Mouse (Mus musculus): ENCODE measurements around the gene Nos1. TPM values are rescaled to one million over a fixed set of nuclear protein-coding genes. Genes with fewer than 3 reads are reported as not detected.

Nos1 gene
- polyA plus RNA-seq, 1 experiment from 2014 or later: 0.06 TPM

GRCm38 (mm10) chr5:117953893-117954292, 173.1 kb downstream of the Nos1 start:
- WGBS: 85% methylated on average over 12 of the region's 12 CpGs
- DNase-seq (ENCODE audit: low spot score): no peak
- Histone ChIP-seq H3K9me3 (no peaks in the 10 kb centered on the region), H3K4me3 (no peak overlapping the region), H3K27ac (no peak overlapping the region), H3K27me3 (ENCODE audit: insufficient read depth, poor library complexity, severe bottlenecking) (0 out of 2 replicates have a peak, but pooled peaks cover 3% of the 10 kb centered on the region), H3K36me3 (no peaks in the 10 kb centered on the region), H3K4me1 (peaks cover 3% of the 10 kb centered on the region; the same call in 1 of the 2 replicates)

- 0 out of 2 replicates have a peak, but pooled peaks cover 2% of the 10 kb centered on the region for H3K27me3 ChIP-seq (ENCODE audit: insufficient read depth, poor library complexity, severe bottlenecking)
- peaks cover 3% of the 10 kb centered on the region; the same call in 1 of the 2 replicates for H3K4me1 ChIP-seq
- H3K9me3 ChIP-seq: no peaks in the 10 kb centered on the region
- 86% methylated on average over 1 of the region's 1 CpGs for WGBS
- H3K36me3 ChIP-seq: no peaks in the 10 kb centered on the region
- no peak for DNase-seq (ENCODE audit: low spot score)
- H3K4me3 ChIP-seq: no peak overlapping the region
- no peak overlapping the region for H3K27ac ChIP-seq
These were observed 173.6 kb downstream of the Nos1 start for GRCm38 (mm10) chr5:117954429-117954828.

GRCm38 (mm10) chr5:117955675-117956420, 175.0 kb downstream of the Nos1 start:
- WGBS: 36% methylated on average over 10 of the region's 10 CpGs
- no peaks in the 10 kb centered on the region for H3K27me3 ChIP-seq (ENCODE audit: insufficient read depth, poor library complexity, severe bottlenecking)
- H3K27ac ChIP-seq: no peak overlapping the region
- peaks cover 3% of the 10 kb centered on the region; the same call in 1 of the 2 replicates for H3K4me1 ChIP-seq
- no peak for DNase-seq (ENCODE audit: low spot score)
- H3K36me3 ChIP-seq: no peaks in the 10 kb centered on the region
- no peak overlapping the region for H3K4me3 ChIP-seq
- H3K9me3 ChIP-seq: no peaks in the 10 kb centered on the region

DNA sequence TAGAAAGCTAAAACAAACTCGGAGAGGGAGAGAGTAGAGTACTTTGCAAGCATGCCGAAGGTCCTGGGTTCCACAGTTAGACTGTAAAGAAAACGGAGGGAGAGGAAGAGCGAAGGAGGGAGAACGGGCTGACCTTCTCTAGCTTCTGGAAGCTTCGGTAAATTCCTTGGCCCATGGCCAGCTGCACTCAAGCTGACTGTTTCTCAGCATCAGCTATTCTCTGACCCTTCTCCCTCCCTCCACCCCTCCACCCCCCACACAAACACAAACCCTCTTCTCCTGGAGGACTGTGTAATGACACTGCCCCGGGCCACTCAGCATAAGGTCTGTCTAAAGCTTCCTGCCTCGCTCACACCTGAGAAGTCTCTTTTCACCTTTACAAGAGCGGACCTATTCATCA, 183.9 kb downstream of the Nos1 start:
- DNase-seq (ENCODE audit: low spot score): no peak
- no peak overlapping the region for H3K4me3 ChIP-seq
- 0 out of 2 replicates have a peak, but pooled peaks cover 3% of the 10 kb centered on the region for H3K9me3 ChIP-seq
- peaks cover 23% of the 10 kb centered on the region for H3K4me1 ChIP-seq
- WGBS: 39% methylated on average over 9 of the region's 9 CpGs
- H3K36me3 ChIP-seq: no peaks in the 10 kb centered on the region
- peak overlapping the region; percentile 56; the same call in 1 of the 2 replicates for H3K27ac ChIP-seq
- H3K27me3 ChIP-seq (ENCODE audit: insufficient read depth, poor library complexity, severe bottlenecking): 0 out of 2 replicates have a peak, but pooled peaks cover 4% of the 10 kb centered on the region

GRCm38 (mm10) chr5:117966956-117967355, 186.1 kb downstream of the Nos1 start:
- H3K36me3 ChIP-seq: no peaks in the 10 kb centered on the region
- 0 out of 2 replicates have a peak, but pooled peaks cover 4% of the 10 kb centered on the region for H3K27me3 ChIP-seq (ENCODE audit: insufficient read depth, poor library complexity, severe bottlenecking)
- no peak overlapping the region for H3K4me3 ChIP-seq
- 0 out of 2 replicates have a peak, but pooled peaks cover 3% of the 10 kb centered on the region for H3K9me3 ChIP-seq
- WGBS: 76% methylated on average over 9 of the region's 9 CpGs
- no peak for DNase-seq (ENCODE audit: low spot score)
- H3K27ac ChIP-seq: no peak overlapping the region
- H3K4me1 ChIP-seq: peaks cover 26% of the 10 kb centered on the region

- Histone ChIP-seq H3K4me3 (no peak overlapping the region), H3K36me3 (no peaks in the 10 kb centered on the region), H3K27me3 (ENCODE audit: insufficient read depth, poor library complexity, severe bottlenecking) (0 out of 2 replicates have a peak, but pooled peaks cover 4% of the 10 kb centered on the region), H3K9me3 (0 out of 2 replicates have a peak, but pooled peaks cover 3% of the 10 kb centered on the region), H3K27ac (no peak overlapping the region), H3K4me1 (peaks cover 26% of the 10 kb centered on the region)
- DNase-seq (ENCODE audit: low spot score): no peak
- WGBS: 54% methylated on average over 4 of the region's 4 CpGs
These were observed 186.8 kb downstream of the Nos1 start for GRCm38 (mm10) chr5:117967659-117968069.

- Histone ChIP-seq H3K27ac (no peak overlapping the region), H3K36me3 (no peaks in the 10 kb centered on the region), H3K4me1 (peaks cover 14% of the 10 kb centered on the region; the same call in 1 of the 2 replicates), H3K27me3 (ENCODE audit: insufficient read depth, poor library complexity, severe bottlenecking) (no peaks in the 10 kb centered on the region), H3K4me3 (no peak overlapping the region), H3K9me3 (0 out of 2 replicates have a peak, but pooled peaks cover 3% of the 10 kb centered on the region)
- no peak for DNase-seq (ENCODE audit: low spot score)
- 89% methylated on average over 10 of the region's 10 CpGs for WGBS
These were observed 189.0 kb downstream of the Nos1 start for GRCm38 (mm10) chr5:117969681-117970427.

- no peak for DNase-seq (ENCODE audit: low spot score)
- Histone ChIP-seq H3K27ac (peak overlapping the region; percentile 97), H3K4me3 (peak overlapping the region; percentile 85), H3K36me3 (peaks cover 24% of the 10 kb centered on the region), H3K27me3 (ENCODE audit: insufficient read depth, poor library complexity, severe bottlenecking) (no peaks in the 10 kb centered on the region), H3K9me3 (no peaks in the 10 kb centered on the region), H3K4me1 (peaks cover 34% of the 10 kb centered on the region)
- 24% methylated on average over 19 of the region's 19 CpGs for WGBS
These were observed 195.4 kb downstream of the Nos1 start for GRCm38 (mm10) chr5:117976263-117976656.

GRCm38 (mm10) chr5:117976657-117977500, 196.0 kb downstream of the Nos1 start, which contains the start of gene Fbxo21:
Gene Fbxo21, plus strand, starts transcription at chr5:117976730.
- peaks cover 30% of the 10 kb centered on the region for H3K36me3 ChIP-seq
- H3K4me3 ChIP-seq: peak within 1 kb of the TSS; percentile 85
- under 1% methylated on average over 86 of the region's 88 CpGs for WGBS
- peak; percentile 97 for DNase-seq (ENCODE audit: low spot score)
- H3K9me3 ChIP-seq: no peaks in the 10 kb centered on the region
- H3K27ac ChIP-seq: peak within 1 kb of the TSS; percentile 97
- no peaks in the 10 kb centered on the region for H3K27me3 ChIP-seq (ENCODE audit: insufficient read depth, poor library complexity, severe bottlenecking)
- H3K4me1 ChIP-seq: peaks cover 33% of the 10 kb centered on the region

DNA sequence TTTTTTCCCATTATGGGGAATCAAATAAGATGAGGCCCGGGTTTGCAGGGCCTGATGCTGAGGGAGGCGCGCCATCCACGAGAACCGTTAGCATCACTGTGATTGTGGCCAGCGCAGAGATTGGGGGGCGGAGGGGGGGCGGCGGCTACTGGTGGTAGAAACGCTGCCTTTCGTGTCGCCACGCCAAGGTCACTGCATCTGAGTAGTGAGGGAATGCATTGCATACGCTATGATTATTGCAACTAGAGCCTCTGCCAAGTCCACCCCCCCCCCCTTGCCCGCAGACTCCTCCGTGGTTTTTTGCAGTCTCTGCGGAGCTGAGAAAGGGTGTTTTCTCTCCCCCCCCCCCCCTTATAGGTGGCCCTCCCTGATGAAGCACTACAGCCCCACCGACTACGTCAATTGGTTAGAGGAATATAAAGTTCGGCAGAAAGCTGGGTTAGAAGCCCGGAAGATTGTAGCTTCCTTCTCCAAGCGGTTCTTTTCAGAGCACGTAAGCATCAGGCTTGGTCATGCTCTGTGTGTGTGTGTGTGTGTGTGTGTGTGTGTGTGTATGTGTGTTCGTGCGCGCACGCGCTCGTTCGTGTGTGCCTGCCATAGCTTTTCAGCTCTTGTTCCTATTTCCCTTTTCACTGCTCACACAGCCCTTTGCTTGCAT, 196.8 kb downstream of the Nos1 start:
- no peaks in the 10 kb centered on the region for H3K9me3 ChIP-seq
- peak overlapping the region; percentile 85 for H3K4me3 ChIP-seq
- H3K27me3 ChIP-seq (ENCODE audit: insufficient read depth, poor library complexity, severe bottlenecking): no peaks in the 10 kb centered on the region
- WGBS: 23% methylated on average over 30 of the region's 30 CpGs
- H3K27ac ChIP-seq: peak overlapping the region; percentile 97
- H3K36me3 ChIP-seq: peaks cover 38% of the 10 kb centered on the region
- H3K4me1 ChIP-seq: peaks cover 33% of the 10 kb centered on the region
- DNase-seq (ENCODE audit: low spot score): no peak

GRCm38 (mm10) chr5:117978159-117978697, 197.4 kb downstream of the Nos1 start:
- whole genome bisulfite sequencing: 68% methylated on average over 17 of the region's 17 CpGs
- DNase-seq (ENCODE audit: low spot score): no peak

More at GRCm38 (mm10) chr5:117978159-117978697, 197.4 kb downstream of the Nos1 start:
- H3K9me3 ChIP-seq: no peaks in the 10 kb centered on the region
- H3K36me3 ChIP-seq: peaks cover 44% of the 10 kb centered on the region
- H3K4me3 ChIP-seq: peak overlapping the region; percentile 85
- H3K4me1 ChIP-seq: peaks cover 33% of the 10 kb centered on the region
- H3K27ac ChIP-seq: 0 out of 2 replicates have a peak overlapping the region, but pooled peaks have one; percentile 97
- H3K27me3 ChIP-seq (ENCODE audit: insufficient read depth, poor library complexity, severe bottlenecking): no peaks in the 10 kb centered on the region

Measured in heart, embryonic 10.5 days (tissue).